Mouse (Mus musculus) adrenal gland (tissue): ENCODE measurements around the gene B4galnt4.

Experiments
- intact Hi-C: fragments of 180-260 bp; cut with DNase I; formaldehyde crosslinking; loops from one replicate; pipeline ENCODE4 v1.15.1; 2025

The B4galnt4 gene

GRCm38 (mm10) chr7:141070058-141070862, 9.4 kb downstream of the B4galnt4 start:
- intact Hi-C loops = loop anchor here (5.0 kb wide), 1 partner anchor 163 kb away; no protein-coding TSS in a partner anchor

GRCm38 (mm10) chr7:141072017-141072745, 11.3 kb downstream of the B4galnt4 start:
- intact Hi-C loops = loop anchor here (5.0 kb wide), 1 partner anchor 165 kb away; no protein-coding TSS in a partner anchor

DNA sequence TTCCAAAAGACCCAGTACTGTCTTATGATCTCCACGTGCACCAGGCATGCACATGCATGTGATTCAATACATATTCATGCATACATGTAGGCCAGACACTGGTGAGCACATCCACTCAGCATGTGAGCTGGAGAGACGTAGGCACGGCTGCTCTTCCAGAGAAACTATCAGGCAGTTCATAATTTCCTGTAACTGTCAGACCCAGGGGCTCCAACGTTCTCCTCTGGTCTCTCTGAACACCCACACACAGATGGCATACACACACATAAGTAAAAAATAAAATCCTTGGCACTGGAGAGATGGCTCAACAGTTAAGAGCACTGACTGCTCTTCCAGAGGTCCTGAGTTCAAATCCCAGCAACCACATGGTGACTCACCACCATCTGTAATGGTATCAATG, 12.9 kb downstream of the B4galnt4 start:
- intact Hi-C loops = loop anchor here (5.0 kb wide), 1 partner anchor 166 kb away; no protein-coding TSS in a partner anchor

GRCm38 (mm10) chr7:141077841-141078240, 16.9 kb downstream of the B4galnt4 start, which contains the start of gene Pkp3:
Pkp3 (plus strand) TSS chr7:141078218.
- intact Hi-C loops = no loop called here

- intact Hi-C loops = no loop called here
Observed at GRCm38 (mm10) chr7:141078876-141079275, 18.0 kb downstream of the B4galnt4 start.

DNA sequence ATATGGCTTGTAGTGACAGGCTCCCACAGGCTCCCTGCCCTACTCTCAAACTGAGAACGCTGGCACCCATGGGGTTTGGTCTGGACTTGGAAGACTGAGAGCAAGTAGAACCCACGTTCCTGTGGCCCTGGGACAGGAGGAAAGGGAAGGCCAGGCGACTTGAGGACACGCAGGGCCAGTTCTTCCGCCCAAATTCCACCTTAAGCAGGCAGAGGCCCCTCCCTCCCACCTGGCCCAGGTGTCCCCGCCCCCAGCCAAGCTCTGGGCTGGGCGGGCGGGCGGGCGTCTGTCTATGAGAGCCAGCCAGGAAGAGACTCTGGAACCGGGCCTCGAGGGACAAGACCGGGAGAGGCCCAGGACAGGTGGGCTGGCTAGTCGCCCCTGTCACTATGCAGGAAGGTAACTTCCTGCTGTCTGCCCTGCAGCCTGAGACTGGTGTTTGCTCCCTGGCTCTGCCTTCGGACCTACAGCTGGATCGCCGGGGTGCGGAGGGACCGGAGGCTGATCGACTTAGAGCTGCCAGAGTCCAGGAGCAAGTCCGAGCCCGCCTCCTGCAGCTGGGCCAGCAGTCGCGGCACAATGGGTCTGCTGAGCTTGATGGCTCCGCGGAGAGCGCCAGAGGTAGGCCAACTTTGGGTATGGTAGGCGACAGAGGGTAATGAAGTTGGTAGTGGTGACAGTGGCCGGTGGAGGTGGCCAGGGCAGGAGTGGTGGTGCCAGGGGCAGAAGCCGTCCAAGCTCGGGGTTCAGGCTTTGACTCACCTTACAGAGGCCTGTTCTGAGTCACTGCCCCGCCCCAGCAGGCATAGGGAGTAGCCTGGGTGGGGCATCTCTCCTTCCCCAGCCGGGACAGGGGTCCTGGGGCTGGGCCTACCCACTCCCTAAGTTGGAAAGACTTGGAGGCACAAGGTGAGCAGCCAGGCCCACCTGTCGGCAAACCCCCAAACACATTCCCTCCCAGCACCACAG, 18.9 kb downstream of the B4galnt4 start:
- intact Hi-C loops = no loop called here

GRCm38 (mm10) chr7:141087894-141088293, 27.0 kb downstream of the B4galnt4 start:
- intact Hi-C loops = no loop called here

GRCm38 (mm10) chr7:141088473-141088872, 27.6 kb downstream of the B4galnt4 start:
- intact Hi-C loops = no loop called here

- intact Hi-C loops = loop anchor here (2.0 to 10.0 kb wide), 2 partner anchors 87 to 275 kb away; no protein-coding TSS in a partner anchor
Observed at GRCm38 (mm10) chr7:141090228-141090627, 29.3 kb downstream of the B4galnt4 start.

- intact Hi-C loops = loop anchor here (10.0 kb wide), 1 partner anchor 273 kb away; no protein-coding TSS in a partner anchor
Observed at GRCm38 (mm10) chr7:141092051-141092735, 31.3 kb downstream of the B4galnt4 start.

DNA sequence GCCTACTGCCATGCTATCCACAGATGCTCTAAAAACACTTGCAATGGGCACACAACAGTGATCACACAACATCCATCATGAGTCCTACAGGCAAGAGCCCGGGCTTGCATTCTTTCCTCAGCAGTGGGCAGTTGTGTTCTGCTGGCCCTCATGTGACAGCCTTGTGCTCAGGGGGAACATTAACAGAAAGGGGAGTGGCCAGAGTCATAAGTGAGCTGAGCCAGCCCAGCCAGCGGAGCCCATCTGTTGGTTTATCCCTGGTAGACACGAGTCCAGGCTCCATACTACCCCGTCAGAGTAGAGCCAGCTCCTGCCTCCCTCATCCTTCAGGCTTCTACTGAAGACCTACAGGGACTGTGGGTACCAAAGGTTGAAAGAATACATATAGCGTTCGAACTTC, 33.0 kb downstream of the B4galnt4 start:
- intact Hi-C loops = loop anchor here (10.0 kb wide), 1 partner anchor 271 kb away; no protein-coding TSS in a partner anchor

- intact Hi-C loops = loop anchor here (10.0 kb wide), 1 partner anchor 270 kb away; no protein-coding TSS in a partner anchor
Observed at GRCm38 (mm10) chr7:141094487-141095205, 33.7 kb downstream of the B4galnt4 start.

GRCm38 (mm10) chr7:141096021-141096420, 35.1 kb downstream of the B4galnt4 start:
- intact Hi-C loops = loop anchor here (10.0 kb wide), 1 partner anchor 269 kb away; no protein-coding TSS in a partner anchor

DNA sequence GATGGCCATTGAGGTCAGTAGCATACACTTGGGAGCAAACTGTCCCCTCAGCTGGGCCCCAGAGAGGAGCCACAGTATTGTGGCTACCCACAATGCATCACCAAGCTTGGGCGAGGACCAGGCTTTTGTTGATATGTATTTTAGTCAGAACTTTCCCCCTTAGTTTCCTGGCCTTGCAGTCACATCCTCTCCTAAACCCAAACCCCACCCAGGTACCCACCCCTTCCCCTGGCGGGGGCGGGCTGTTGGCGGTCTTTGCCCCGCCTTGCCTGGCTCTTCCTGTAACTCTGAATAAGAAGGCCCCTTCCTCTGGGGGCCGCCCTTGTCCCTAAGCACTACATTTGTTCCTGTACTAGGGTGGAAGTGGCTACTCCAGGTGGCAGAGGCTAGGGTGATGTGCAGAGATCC, 35.7 kb downstream of the B4galnt4 start:
- intact Hi-C loops = loop anchor here (10.0 kb wide), 1 partner anchor 268 kb away; no protein-coding TSS in a partner anchor

DNA sequence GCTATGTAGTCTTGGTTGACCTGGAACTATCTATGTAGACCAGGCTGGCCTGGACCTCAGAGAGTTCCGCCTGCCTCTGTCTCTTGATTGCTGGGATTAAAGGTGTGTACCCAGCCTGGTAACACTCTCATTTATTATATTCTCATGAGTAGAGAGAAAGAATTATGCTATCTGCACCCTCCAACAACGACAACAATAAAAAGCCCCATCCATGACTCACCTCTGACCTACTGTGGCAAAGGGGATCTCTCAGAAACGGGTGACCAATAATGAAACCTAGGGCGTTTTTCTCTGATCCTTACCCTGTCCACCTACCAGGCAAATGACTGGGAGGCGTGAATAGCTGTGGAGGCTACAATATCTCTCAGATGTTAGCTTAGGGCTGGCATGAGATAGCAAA, 36.3 kb downstream of the B4galnt4 start:
- intact Hi-C loops = loop anchor here (10.0 kb wide), 1 partner anchor 268 kb away; no protein-coding TSS in a partner anchor

DNA sequence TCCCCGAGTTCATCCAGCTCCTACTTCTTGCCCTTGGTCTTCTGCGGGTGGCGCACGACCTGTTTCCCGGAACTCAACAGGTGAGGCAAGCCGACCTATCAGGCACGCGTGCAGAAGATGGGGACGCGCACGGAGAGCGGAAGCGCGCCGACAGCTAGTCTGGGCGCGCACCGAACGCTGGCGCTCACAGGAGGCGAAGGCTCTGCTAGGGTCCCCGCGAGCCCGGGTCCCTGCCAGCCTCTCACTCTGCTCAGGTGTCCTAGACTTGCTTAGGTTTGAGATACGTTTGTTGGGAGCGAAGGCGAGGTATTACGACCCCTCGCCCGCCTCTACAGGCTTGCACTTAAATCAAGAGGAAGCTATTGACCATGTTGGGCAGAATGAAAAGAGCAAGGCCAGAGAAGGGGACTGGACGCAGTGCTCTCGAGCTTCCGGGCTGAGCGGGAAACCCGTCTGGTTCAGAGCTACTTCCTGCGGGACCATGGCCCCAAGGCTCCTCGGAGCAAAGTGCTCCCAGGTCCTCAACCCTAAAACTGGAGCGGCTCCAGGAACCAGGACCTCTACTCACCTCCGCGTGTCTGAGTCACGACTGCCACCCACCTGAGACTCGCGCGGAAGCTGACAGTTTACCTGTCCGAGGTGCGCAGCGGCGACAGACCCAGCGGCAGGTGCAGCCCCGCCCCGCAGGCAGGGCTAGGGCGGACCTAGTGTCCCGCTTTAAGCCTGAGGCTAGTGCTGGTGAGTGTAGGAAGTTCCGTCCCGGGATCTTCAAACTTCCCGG, 39.2 kb downstream of the B4galnt4 start, which contains the start of gene Sigirr:
Sigirr (minus strand) TSS at position 662 of the 781 bp plus-strand sequence.
- intact Hi-C loops = loop anchor here (10.0 kb wide), 1 partner anchor 265 kb away; no protein-coding TSS in a partner anchor

DNA sequence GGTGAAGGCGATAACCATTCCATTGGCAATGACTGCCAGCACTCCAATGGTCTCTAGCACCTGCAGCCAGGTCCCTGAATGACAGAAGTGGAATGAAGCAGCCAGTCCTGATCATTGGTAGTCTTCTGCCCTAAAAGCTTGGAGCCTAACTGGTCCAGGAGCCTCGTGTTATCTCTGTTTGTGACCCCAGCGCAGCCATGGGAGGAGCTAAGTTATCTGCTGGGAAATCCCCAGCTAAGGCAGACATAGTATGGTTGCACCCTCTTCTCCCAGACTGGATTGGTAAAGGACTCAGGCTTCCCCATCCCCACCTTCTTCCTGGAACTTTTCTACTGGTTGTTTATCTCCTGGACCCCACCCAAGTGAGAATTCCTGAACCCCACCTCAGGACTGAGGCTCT, 42.3 kb downstream of the B4galnt4 start:
- intact Hi-C loops = no loop called here

GRCm38 (mm10) chr7:141115874-141116273, 55.0 kb downstream of the B4galnt4 start:
- intact Hi-C loops = no loop called here
